Mouse (Mus musculus) thymus, adult 2 months (tissue): Measurements from ENCODE around the gene 1700016H13Rik. TPM values are rescaled to one million over a fixed set of nuclear protein-coding genes. Genes with fewer than 3 reads are reported as not detected.
A peak's percentile ranks its signal among the peaks of the same experiment; 100 is the strongest.

Source experiments
- DNase-seq: peaks from one replicate; pipeline ENCODE4 v3.0.0; 2021
- H3K27ac ChIP-seq: fragments of 200-500 bp; 2 replicates; pipeline ENCODE4 v1.5.1; 2012; ENCODE audit warnings: low read length, control low read depth; ENCODE audit not compliant: control insufficient read depth, insufficient read depth
- H3K27me3 ChIP-seq: fragments of 200-500 bp; 2 replicates; pipeline ENCODE4 v1.6.1; 2012; ENCODE audit warnings: mild to moderate bottlenecking, low read length, moderate library complexity, mixed read lengths; ENCODE audit not compliant: control insufficient read depth, insufficient read depth
- H3K36me3 ChIP-seq: fragments of 200-500 bp; 2 replicates; pipeline ENCODE4 v1.6.1; 2012; ENCODE audit warnings: mild to moderate bottlenecking, low read length, moderate library complexity; ENCODE audit not compliant: control insufficient read depth, insufficient read depth
- H3K4me1 ChIP-seq: fragments of 200-500 bp; replicated peaks from 2 replicates; pipeline ENCODE4 v1.6.1; 2012; ENCODE audit warnings: low read length; ENCODE audit not compliant: control insufficient read depth, insufficient read depth
- H3K4me3 ChIP-seq: fragments of 200-500 bp; 2 replicates; pipeline ENCODE4 v1.5.1; 2012; ENCODE audit warnings: mild to moderate bottlenecking, low read length, control low read depth, moderate library complexity; ENCODE audit not compliant: control insufficient read depth, insufficient read depth
- CTCF ChIP-seq: fragments of 200-500 bp; IDR thresholded peaks from 2 replicates; pipeline ENCODE4 v1.5.1; 2012; ENCODE audit warnings: mild to moderate bottlenecking, control low read depth, low read length, moderate library complexity, borderline replicate concordance; ENCODE audit not compliant: control insufficient read depth, poor library complexity, insufficient read depth; ENCODE audit errors: extremely low read depth
- POLR2A ChIP-seq: fragments of 200-500 bp; IDR thresholded peaks from 2 replicates; pipeline ENCODE4 v1.6.1; 2012; ENCODE audit warnings: mild to moderate bottlenecking, low read length, control low read depth, moderate library complexity; ENCODE audit not compliant: control insufficient read depth, poor library complexity, insufficient read depth; ENCODE audit errors: extremely low read depth
- WGBS: fragments of 180-500 bp; shearing (Covaris S2); methylation state at CpG from one replicate; pipeline ENCODE4 v1.1.7; 2018; 5-methylcytosine and 5-hydroxymethylcytosine counted together
- polyA plus RNA-seq: library from polyadenylated mRNA; depleted of rRNA; stranded (reverse); fragments of >200 nt; gene quantifications from 2 replicates; pipeline ENCODE4 v1.2.3, GENCODE M21; 2012; rRNA removed

The 1700016H13Rik gene
- polyA plus RNA-seq = 0.15 TPM in 1 of 2 replicates, not detected in the other

GRCm38 (mm10) chr5:103655346-103656118, at the start of gene 1700016H13Rik:
Gene 1700016H13Rik, minus strand, starts transcription at chr5:103656010.
- Histone ChIP-seq H3K4me1 (no peaks in the 10 kb centered on the region; the same call in 1 of the 2 replicates), H3K4me3 (peak within 1 kb of the TSS; percentile 42), H3K36me3 (no peaks in the 10 kb centered on the region), H3K27me3 (no peaks in the 10 kb centered on the region), H3K27ac (no peak within 1 kb of the TSS)
- TF ChIP-seq POLR2A = no peak
- peak; percentile 73 for TF ChIP-seq CTCF
- peak; percentile 87 for DNase-seq
- WGBS = 3% methylated on average over 56 of the region's 56 CpGs

GRCm38 (mm10) chr5:103705331-103705730, 49.5 kb upstream of the 1700016H13Rik start:
- Histone ChIP-seq H3K36me3 (no peaks in the 10 kb centered on the region), H3K27me3 (no peaks in the 10 kb centered on the region), H3K4me3 (no peak overlapping the region), H3K4me1 (peaks cover 5% of the 10 kb centered on the region; the same call in 1 of the 2 replicates), H3K27ac (no peak overlapping the region)
- no peak for DNase-seq
- TF ChIP-seq POLR2A (no peak), CTCF (no peak)
- WGBS = 95% methylated on average over 4 of the region's 4 CpGs

GRCm38 (mm10) chr5:103702527-103702926, 46.7 kb upstream of the 1700016H13Rik start:
- TF ChIP-seq POLR2A (no peak), CTCF (no peak)
- H3K27ac ChIP-seq = no peak overlapping the region
- peaks cover 10% of the 10 kb centered on the region for H3K4me1 ChIP-seq
- H3K27me3 ChIP-seq = no peaks in the 10 kb centered on the region
- no peak for DNase-seq
- no peaks in the 10 kb centered on the region for H3K36me3 ChIP-seq
- 59% methylated on average over 6 of the region's 6 CpGs for WGBS
- no peak overlapping the region for H3K4me3 ChIP-seq

GRCm38 (mm10) chr5:103701466-103701865, 45.7 kb upstream of the 1700016H13Rik start:
- TF ChIP-seq CTCF = no peak
- TF ChIP-seq POLR2A = no peak
- Histone ChIP-seq H3K27me3 (no peaks in the 10 kb centered on the region), H3K4me3 (no peak overlapping the region), H3K27ac (no peak overlapping the region), H3K36me3 (no peaks in the 10 kb centered on the region), H3K4me1 (peaks cover 12% of the 10 kb centered on the region)
- no peak for DNase-seq
- WGBS = 91% methylated on average over 3 of the region's 3 CpGs

- H3K4me3 ChIP-seq = no peak overlapping the region
- no peak for DNase-seq
- H3K27ac ChIP-seq = no peak overlapping the region
- H3K27me3 ChIP-seq = no peaks in the 10 kb centered on the region
- 94% methylated on average over 2 of the region's 2 CpGs for WGBS
- no peaks in the 10 kb centered on the region for H3K36me3 ChIP-seq
- TF ChIP-seq POLR2A (no peak), CTCF (no peak)
- H3K4me1 ChIP-seq = peaks cover 12% of the 10 kb centered on the region
Measured at GRCm38 (mm10) chr5:103700661-103701060, 44.9 kb upstream of the 1700016H13Rik start.

- Histone ChIP-seq H3K4me1 (peaks cover 12% of the 10 kb centered on the region), H3K27me3 (no peaks in the 10 kb centered on the region), H3K36me3 (no peaks in the 10 kb centered on the region), H3K27ac (no peak overlapping the region), H3K4me3 (no peak overlapping the region)
- WGBS = 74% methylated on average over 4 of the region's 4 CpGs
- TF ChIP-seq CTCF = no peak
- no peak for TF ChIP-seq POLR2A
- DNase-seq = no peak
Measured at GRCm38 (mm10) chr5:103699537-103699936, 43.7 kb upstream of the 1700016H13Rik start.

GRCm38 (mm10) chr5:103698577-103698976, 42.8 kb upstream of the 1700016H13Rik start:
- H3K36me3 ChIP-seq = no peaks in the 10 kb centered on the region
- no peaks in the 10 kb centered on the region for H3K27me3 ChIP-seq

More at GRCm38 (mm10) chr5:103698577-103698976, 42.8 kb upstream of the 1700016H13Rik start:
- peaks cover 13% of the 10 kb centered on the region for H3K4me1 ChIP-seq
- no peak overlapping the region for H3K27ac ChIP-seq
- TF ChIP-seq POLR2A = no peak
- TF ChIP-seq CTCF = no peak
- 24% methylated on average over 4 of the region's 4 CpGs for WGBS
- no peak for DNase-seq
- H3K4me3 ChIP-seq = no peak overlapping the region
